Mouse (Mus musculus) limb, embryonic 13.5 days (tissue): ENCODE measurements around the gene Pdgfa. TPM values are rescaled to one million over a fixed set of nuclear protein-coding genes. Genes with fewer than 3 reads are reported as not detected.

Experiments used
- ATAC-seq: fragments of 200-750 bp; cut with Nextera tagmentation; 2 replicates; pipeline ENCODE4 v1.8.0; 2017; ENCODE audit warnings: low read depth, moderate number of reproducible peaks, moderate TSS enrichment; ENCODE audit not compliant: low FRiP score
- H3K27ac ChIP-seq: fragments of 300-500 bp; sonication (generic); 2 replicates; pipeline ENCODE4 v1.5.1; 2015; ENCODE audit warnings: inconsistent platforms, mild to moderate bottlenecking, moderate library complexity
- H3K27me3 ChIP-seq: fragments of 300-500 bp; sonication (generic); 2 replicates; pipeline ENCODE4 v1.6.1; 2015; ENCODE audit warnings: mild to moderate bottlenecking, inconsistent platforms
- H3K36me3 ChIP-seq: fragments of 300-500 bp; sonication (generic); 2 replicates; pipeline ENCODE4 v1.6.1; 2015; ENCODE audit warnings: inconsistent platforms, mild to moderate bottlenecking, moderate library complexity
- H3K4me1 ChIP-seq: fragments of 300-500 bp; sonication (generic); 2 replicates; pipeline ENCODE4 v1.6.1; 2015; ENCODE audit warnings: inconsistent platforms
- H3K4me2 ChIP-seq: fragments of 300-500 bp; sonication (generic); replicated peaks from 2 replicates; pipeline ENCODE4 v1.6.1; 2015; ENCODE audit warnings: inconsistent platforms, mild to moderate bottlenecking, moderate library complexity
- H3K4me3 ChIP-seq: fragments of 300-500 bp; sonication (generic); 2 replicates; pipeline ENCODE4 v1.5.1; 2015; ENCODE audit warnings: moderate library complexity, mild to moderate bottlenecking, inconsistent platforms
- H3K9ac ChIP-seq: fragments of 300-500 bp; sonication (generic); 2 replicates; pipeline ENCODE4 v1.6.1; 2015; ENCODE audit warnings: mild to moderate bottlenecking, inconsistent platforms
- H3K9me3 ChIP-seq: fragments of 300-500 bp; sonication (generic); 2 replicates; pipeline ENCODE4 v1.6.1; 2016; ENCODE audit warnings: inconsistent platforms
- WGBS: fragments of 180-500 bp; shearing (Covaris S2); methylation state at CpG from one replicate; pipeline ENCODE4 v1.1.7; 2015; 5-methylcytosine and 5-hydroxymethylcytosine counted together
- polyA plus RNA-seq: library from polyadenylated mRNA; unstranded; fragments of >200 nt; fragmentation: Nextera tagmentation; extraction: Ambion mirVana; gene quantifications from 2 replicates; pipeline ENCODE4 v1.2.1, GENCODE M21; 2015

The Pdgfa gene
- polyA plus RNA-seq, 1 experiment from 2014 or later, result 52.1 TPM

DNA sequence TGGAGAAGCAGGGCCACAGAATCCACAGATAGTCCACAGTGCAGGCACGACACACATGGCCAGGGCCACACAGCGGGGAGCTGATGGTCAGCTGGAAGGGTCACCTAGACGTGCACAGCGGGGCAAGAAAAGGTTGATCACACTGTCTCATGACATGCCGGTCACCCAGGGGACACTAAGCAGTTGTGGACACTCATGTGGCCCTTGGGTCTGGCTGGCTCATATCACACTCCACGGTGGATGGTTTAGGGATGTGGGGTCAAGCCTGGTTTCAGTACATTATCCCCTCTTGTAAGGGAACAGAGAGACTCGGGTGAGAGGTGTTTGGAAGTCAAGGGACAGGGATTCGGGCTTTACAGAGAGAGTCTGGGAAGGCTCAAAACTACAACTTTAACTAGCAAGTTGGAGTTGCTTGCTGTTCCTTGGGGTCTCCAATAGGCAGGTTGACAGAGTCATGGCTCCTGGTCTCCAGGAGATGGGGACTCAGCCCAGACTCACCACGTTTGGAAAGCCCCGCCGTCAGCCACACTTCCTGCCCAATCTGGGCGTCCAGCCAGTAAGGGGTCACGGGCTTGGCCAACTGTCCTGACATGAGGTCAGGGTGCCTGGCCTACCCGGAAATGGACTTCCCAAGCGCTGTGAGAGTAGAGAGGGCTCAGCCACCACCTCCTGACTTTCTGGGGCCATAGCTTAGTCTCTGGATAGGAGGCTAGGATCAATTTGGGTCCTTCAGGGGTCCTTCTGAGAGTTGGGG lies 20.4 kb upstream of the Pdgfa start:
- Histone ChIP-seq H3K27me3 (no peaks in the 10 kb centered on the region), H3K27ac (no peak overlapping the region), H3K36me3 (no peaks in the 10 kb centered on the region), H3K9me3 (no peaks in the 10 kb centered on the region), H3K4me3 (no peak overlapping the region), H3K9ac (no peak overlapping the region), H3K4me1 (no peaks in the 10 kb centered on the region), H3K4me2 (no peak overlapping the region)
- ATAC-seq, result no peak
- WGBS, result 77% methylated on average over 15 of the region's 15 CpGs

DNA sequence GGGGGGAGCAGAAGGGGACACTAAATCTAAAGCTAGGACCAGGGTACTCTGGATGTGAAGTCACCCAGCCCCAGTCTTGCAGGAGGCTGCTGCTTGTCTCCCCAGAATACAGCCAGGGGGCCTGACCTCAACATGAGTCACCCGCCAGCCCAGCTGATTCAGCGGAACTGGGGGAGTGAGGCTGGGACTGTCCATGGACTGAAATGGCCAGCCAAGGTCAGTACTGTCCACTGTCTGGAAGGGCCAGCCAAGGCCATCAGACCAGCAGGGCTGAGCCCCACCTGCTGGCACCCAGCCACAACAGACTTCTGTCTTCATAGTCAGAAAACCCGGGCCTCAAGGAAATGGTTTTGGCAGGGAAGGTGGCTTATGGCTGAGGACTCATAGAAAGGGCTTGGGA lies 17.9 kb upstream of the Pdgfa start:
- H3K4me2 ChIP-seq, result no peak overlapping the region
- no peak for ATAC-seq
- 74% methylated on average over 3 of the region's 3 CpGs for WGBS

DNA sequence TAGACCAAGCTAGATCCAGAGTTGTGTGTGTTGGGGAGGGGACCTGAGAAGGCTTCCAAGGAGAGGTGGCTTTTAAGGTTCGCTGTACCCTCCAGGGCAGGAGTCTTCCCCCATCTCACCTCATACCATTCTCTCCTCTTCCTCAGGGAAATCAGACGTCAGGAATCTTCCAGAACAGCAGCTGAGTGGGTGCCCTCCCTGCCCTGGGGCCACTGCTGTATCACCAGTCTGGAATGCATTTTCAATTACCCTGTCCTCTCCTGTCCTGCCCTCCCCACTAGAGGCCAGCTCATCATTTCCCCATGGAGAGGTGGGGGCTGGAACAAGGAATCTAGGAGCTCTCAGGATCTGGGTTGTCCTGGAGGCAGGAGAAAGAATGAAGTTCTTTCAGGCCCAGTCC lies 13.5 kb upstream of the Pdgfa start:
- no peaks in the 10 kb centered on the region for H3K9me3 ChIP-seq
- no peak overlapping the region for H3K4me2 ChIP-seq
- no peak overlapping the region for H3K9ac ChIP-seq
- 58% methylated on average over 2 of the region's 2 CpGs for WGBS
- H3K36me3 ChIP-seq, result no peaks in the 10 kb centered on the region
- no peaks in the 10 kb centered on the region for H3K4me1 ChIP-seq
- H3K27me3 ChIP-seq, result peaks cover 12% of the 10 kb centered on the region; the same call in 1 of the 2 replicates
- H3K27ac ChIP-seq, result no peak overlapping the region
- no peak for ATAC-seq
- H3K4me3 ChIP-seq, result no peak overlapping the region

More for the DNA sequence above, 17.9 kb upstream of the Pdgfa start:
- Histone ChIP-seq H3K27me3 (no peaks in the 10 kb centered on the region), H3K4me1 (no peaks in the 10 kb centered on the region), H3K9ac (no peak overlapping the region), H3K27ac (no peak overlapping the region), H3K9me3 (no peaks in the 10 kb centered on the region), H3K4me3 (no peak overlapping the region), H3K36me3 (no peaks in the 10 kb centered on the region)

DNA sequence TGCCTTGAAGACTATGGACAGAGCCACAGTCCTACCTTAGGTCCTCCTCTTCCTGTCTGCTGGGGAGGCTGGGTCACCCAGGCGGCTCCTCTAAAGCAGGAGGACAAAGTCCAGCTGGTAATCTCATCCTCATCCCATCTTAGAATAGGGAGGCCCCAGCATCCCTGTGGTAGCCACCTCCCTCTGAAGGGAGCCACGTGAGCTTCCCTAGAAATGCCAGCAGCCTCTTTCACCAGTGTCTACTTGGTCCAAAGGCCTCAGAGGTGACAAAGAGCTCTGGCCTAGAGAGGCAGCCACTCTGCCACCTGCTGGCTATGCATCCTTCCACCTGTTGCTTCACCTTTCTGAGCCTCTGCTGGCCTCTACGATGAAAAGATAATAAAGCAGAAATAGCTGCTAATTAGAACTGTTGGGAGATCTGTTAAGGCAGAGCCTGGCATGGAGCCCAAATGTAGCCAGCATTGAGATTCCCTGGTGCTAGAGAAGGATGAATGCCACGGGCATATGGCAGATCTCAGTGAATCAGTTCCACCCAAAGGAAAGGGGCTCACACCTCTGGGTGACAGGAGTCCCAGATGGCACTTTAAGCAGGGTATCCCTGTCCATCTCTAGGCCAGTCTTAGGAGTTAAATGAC lies 10.1 kb upstream of the Pdgfa start:
- Histone ChIP-seq H3K9ac (no peak overlapping the region), H3K4me2 (no peak overlapping the region), H3K9me3 (0 out of 2 replicates have a peak, but pooled peaks cover 5% of the 10 kb centered on the region), H3K27me3 (peaks cover 15% of the 10 kb centered on the region; the same call in 1 of the 2 replicates), H3K27ac (no peak overlapping the region), H3K36me3 (no peaks in the 10 kb centered on the region), H3K4me1 (no peaks in the 10 kb centered on the region), H3K4me3 (no peak overlapping the region)
- WGBS, result 59% methylated on average over 4 of the region's 4 CpGs
- ATAC-seq, result no peak

DNA sequence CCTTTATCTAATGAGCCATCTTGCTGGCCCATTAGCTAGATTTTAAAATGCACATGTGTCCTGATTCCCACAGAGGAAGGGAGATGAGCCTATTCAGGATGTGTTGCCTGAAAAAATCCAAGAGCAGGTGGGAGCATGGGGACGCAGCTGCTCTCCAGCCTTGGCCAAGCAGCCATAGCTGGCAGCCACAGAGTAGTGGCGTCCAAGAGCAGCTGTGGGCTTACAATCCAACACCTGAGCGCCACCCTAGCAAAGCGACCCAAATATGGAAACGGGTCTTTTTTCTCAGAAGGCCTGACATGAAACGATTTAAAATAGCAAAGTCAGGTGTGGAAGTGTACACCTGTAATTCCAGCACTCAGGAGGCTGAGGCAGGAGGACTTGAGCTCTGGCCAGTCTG lies 7.4 kb upstream of the Pdgfa start:
- Histone ChIP-seq H3K4me1 (no peaks in the 10 kb centered on the region), H3K9ac (no peak overlapping the region), H3K4me2 (no peak overlapping the region), H3K27me3 (peaks cover 31% of the 10 kb centered on the region), H3K9me3 (peaks cover 14% of the 10 kb centered on the region; the same call in 1 of the 2 replicates), H3K36me3 (no peaks in the 10 kb centered on the region), H3K27ac (no peak overlapping the region), H3K4me3 (no peak overlapping the region)
- WGBS, result 79% methylated on average over 6 of the region's 6 CpGs
- no peak for ATAC-seq

DNA sequence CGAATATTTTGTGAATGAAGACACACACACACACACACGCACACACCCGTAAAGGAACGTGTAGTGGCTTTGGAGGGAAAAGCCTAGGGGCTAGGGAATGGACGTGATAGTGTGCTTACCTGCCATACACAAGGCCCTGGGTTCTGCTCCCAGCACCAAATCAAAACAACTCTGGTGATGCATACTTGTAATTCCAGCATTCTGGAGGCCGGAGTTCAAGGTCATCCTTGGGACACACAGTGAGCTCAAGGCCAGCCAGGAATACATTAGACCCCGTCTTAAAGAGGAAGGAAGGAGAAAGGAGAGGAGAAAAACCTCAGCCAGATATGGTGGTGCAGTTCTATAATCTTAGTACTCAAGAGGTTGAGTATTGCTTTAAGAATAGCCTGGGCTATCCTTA lies 2.5 kb upstream of the Pdgfa start:
- no peak overlapping the region for H3K27ac ChIP-seq
- H3K9ac ChIP-seq, result no peak overlapping the region
- ATAC-seq, result no peak
- no peaks in the 10 kb centered on the region for H3K36me3 ChIP-seq
- H3K27me3 ChIP-seq, result peaks cover 55% of the 10 kb centered on the region
- H3K9me3 ChIP-seq, result peaks cover 14% of the 10 kb centered on the region; the same call in 1 of the 2 replicates
- WGBS, result 54% methylated on average over 7 of the region's 7 CpGs
- H3K4me1 ChIP-seq, result peaks cover 36% of the 10 kb centered on the region
- no peak overlapping the region for H3K4me2 ChIP-seq
- H3K4me3 ChIP-seq, result no peak overlapping the region

DNA sequence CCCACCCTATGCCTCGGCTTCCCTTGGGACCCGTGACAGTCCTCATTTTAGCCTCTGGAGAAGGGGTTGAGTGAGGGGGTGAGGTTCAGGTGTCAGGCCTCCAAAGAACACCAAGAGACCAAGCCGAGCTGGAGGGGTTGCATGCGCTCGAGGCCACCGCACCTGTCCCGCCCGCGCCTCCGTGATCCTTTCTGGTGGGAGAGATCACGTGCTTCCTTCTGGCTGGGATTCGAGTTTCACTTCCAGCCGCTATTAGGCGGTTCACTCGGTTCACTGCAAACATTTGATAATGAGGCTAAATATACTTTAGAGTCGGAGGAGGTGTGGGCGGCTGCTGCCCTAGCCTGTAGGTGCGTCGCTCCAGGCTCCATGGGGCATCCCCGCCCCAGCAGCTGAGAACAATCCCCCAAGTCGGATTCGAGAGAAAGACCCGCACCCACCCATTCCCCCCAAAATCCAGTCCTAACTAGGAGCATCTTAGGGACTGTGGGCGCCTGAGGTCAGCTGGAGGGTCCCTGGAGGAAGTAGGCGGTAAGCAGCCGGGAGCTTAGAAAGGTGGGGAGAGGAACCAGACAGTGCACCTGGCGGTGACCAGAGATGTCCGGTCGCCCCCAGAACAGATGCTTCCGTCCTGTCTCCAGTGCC lies 888 bp upstream of the Pdgfa start:
- no peak overlapping the region for H3K27ac ChIP-seq
- peak overlapping the region; percentile 31; the same call in 1 of the 2 replicates for H3K9ac ChIP-seq
- H3K36me3 ChIP-seq, result no peaks in the 10 kb centered on the region
- peaks cover 52% of the 10 kb centered on the region for H3K4me1 ChIP-seq
- H3K4me3 ChIP-seq, result peak overlapping the region; percentile 72
- H3K27me3 ChIP-seq, result peaks cover 72% of the 10 kb centered on the region
- ATAC-seq, result no peak
- WGBS, result 1% methylated on average over 30 of the region's 30 CpGs
- H3K4me2 ChIP-seq, result peak overlapping the region; percentile 96
- H3K9me3 ChIP-seq, result peaks cover 10% of the 10 kb centered on the region; the same call in 1 of the 2 replicates

DNA sequence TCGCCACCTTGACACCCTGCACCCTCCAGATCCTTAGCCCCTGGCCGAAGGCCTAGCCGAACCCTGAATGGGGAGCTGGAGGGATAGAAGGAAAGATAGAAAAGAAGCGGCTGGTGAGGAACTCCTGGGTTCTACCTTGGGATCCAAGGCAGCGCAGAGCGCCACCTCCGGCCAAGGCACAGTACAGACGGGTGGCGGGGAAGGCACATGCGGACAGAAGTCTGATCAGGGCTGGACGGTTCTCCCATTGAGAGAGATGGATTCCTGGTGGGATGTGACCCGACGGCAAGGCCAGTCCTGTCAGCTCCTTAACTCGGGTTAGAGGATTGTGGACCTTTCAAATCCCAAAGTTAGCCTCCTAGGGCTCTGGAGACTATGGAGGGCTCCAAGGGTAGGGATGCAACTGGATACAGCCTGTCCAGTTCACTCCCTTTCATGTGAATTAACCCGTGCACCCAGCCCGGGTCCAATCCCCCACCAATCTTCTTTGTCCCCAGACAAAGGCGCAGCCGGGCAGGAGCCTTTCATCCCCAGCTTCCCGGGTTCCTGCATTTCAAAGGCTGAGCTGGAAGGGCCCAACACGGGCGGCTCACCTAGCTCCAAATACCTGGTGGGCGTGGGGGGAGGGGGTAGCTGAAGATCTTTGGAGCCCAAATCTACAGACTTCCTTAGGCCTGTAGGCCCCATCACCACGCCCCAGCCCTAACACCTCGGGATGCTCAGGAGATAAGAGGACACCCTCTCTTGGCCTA lies 672 bp downstream of the Pdgfa start:
- H3K9me3 ChIP-seq, result 0 out of 2 replicates have a peak, but pooled peaks cover 1% of the 10 kb centered on the region
- H3K27ac ChIP-seq, result no peak overlapping the region
- peaks cover 67% of the 10 kb centered on the region for H3K4me1 ChIP-seq
- H3K36me3 ChIP-seq, result no peaks in the 10 kb centered on the region
- peak overlapping the region; percentile 72 for H3K4me3 ChIP-seq
- 5% methylated on average over 24 of the region's 24 CpGs for WGBS
- H3K27me3 ChIP-seq, result peaks cover 87% of the 10 kb centered on the region
- H3K4me2 ChIP-seq, result peak overlapping the region; percentile 96
- H3K9ac ChIP-seq, result peak overlapping the region; percentile 81; the same call in 1 of the 2 replicates
- no peak for ATAC-seq

DNA sequence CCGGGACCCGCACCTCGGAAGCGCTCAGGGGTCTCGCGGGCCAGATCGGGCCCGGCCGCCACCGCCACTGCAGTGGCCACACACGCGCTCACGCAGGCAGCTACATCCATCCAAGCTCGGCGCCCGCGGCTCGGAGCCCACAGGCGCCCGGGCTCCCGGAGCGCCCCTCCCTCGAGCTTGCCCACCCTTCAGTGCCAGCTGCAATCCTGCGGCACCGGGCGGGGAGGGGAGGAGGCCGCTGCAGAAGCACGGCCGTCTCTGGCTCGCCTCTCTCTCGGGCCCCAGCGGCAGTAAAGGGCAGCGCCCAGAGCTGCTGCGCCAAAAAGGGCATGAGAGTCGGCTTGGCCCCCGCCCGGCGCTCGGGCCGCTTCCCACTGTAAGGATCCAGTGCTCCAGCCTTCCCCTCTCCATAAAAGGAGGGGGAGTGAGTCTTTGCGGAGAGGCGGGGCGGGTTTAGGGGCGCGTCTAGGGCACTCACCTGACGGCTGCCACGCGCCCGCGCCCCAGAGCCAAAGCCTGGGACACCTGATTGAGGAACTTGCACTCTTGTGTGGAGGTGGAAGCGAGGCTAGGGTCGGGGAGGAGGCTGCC lies 1.4 kb downstream of the Pdgfa start:
- peaks cover 90% of the 10 kb centered on the region for H3K27me3 ChIP-seq
- peak overlapping the region; percentile 79 for H3K27ac ChIP-seq
- peak overlapping the region; percentile 96 for H3K4me2 ChIP-seq
- no peaks in the 10 kb centered on the region for H3K9me3 ChIP-seq
- peak; percentile 48 for ATAC-seq
- no peaks in the 10 kb centered on the region for H3K36me3 ChIP-seq
- H3K4me1 ChIP-seq, result peaks cover 67% of the 10 kb centered on the region
- peak overlapping the region; percentile 72 for H3K4me3 ChIP-seq
- peak overlapping the region; percentile 81 for H3K9ac ChIP-seq
- WGBS, result 0% methylated on average over 45 of the region's 52 CpGs

DNA sequence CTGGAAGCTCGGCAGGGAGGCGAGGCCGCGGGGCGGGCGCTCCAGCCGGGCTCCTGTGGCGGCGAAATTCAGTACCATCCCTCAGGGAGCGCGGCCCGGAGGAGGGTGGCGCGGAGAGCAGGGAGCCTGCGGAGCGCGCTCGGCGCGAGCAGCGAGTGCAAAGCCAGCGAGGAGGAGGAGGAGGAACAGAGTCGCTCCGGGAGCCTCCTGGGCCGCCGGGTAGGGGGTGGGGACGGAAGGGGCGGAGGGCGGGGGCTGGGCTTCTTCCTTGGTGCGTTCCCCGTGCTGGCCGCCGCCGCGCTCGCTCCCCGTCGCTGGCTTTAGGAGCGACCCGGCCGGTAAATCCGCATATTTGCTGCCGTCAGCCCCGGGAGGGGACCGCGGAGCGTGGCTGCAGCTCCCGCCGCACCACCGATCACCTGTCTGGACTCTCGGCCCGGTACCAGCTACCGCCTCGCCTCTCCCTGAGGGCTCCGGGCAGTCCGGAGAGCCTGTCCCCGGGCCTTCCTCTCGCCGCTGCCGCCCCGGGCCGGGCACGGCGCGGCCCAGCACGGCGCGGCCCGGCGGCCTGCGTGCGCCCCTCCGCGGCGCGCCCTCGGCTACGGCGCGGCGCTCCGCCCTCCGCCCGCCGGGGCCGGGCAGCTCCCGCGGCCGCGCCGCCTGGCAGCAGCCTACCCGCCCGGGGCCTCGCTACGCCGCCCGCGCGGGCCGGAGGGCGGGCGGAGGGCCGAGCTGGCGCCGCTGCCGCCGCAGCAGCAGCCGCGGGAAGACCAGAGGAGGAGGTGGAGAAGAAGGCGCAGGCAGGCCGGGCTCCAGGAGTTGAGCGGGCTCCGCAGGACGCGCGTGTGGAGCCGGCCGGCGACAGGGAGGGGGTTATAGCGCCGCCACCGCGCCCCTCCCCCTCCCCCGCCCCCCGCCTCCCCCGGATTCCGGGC lies 2.1 kb downstream of the Pdgfa start:
- Histone ChIP-seq H3K4me1 (peaks cover 67% of the 10 kb centered on the region), H3K36me3 (no peaks in the 10 kb centered on the region), H3K27ac (peak overlapping the region; percentile 79), H3K9me3 (no peaks in the 10 kb centered on the region), H3K4me2 (peak overlapping the region; percentile 96), H3K9ac (peak overlapping the region; percentile 81), H3K4me3 (peak overlapping the region; percentile 72), H3K27me3 (peaks cover 90% of the 10 kb centered on the region)
- WGBS, result under 1% methylated on average over 85 of the region's 127 CpGs
- peak; percentile 17; the same call in 1 of the 2 replicates for ATAC-seq
